Comparison of ENCODE assay signal across 22 mouse cellular contexts in the genomic region with DNA sequence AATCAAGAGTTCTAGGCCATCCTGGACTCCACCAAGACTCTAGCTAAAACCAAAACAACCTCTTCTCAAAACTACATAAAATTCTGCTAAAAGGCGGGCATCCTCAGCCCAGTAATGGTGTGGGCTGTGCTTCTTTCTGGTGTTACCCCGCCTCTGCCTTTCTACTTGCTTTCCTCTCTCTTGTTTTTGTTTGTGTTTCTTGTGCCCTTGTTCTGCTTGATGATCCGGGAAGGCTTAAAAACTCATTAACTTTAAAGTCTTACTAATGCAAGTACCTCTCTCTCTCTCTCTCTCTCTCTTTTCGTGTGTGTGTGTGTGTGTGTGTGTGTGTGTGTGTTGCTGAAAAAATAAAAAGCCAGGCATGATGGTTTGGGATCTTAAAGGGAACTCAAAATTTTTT.
"Had no signal": no experiment of that assay in that cellular context is flagged by ENCODE, and none has a peak within 500 bp of the region (broad histone marks: within the 10 kb centered on the region; RNA-seq: fewer than 3 reads in every experiment).

No protein-coding gene starts in this region.

- DNase-seq: forebrain, postnatal 0 days; gastrocnemius, postnatal 14 days; gastrocnemius, postnatal 36 days; heart, adult 18-20 months; heart, postnatal 14 days; heart, postnatal 36 days; layer of hippocampus, adult 9-11 months; layer of hippocampus, postnatal 36 days; left cerebral cortex, postnatal 4 days; liver, embryonic 13.5 days; liver, postnatal 0 days had no signal

- H3K9ac ChIP-seq: forebrain, postnatal 0 days; heart, embryonic 13.5 days; heart, embryonic 15.5 days; hindbrain, embryonic 13.5 days; hindbrain, embryonic 15.5 days; limb, embryonic 13.5 days; limb, embryonic 15.5 days; liver, embryonic 13.5 days; liver, embryonic 15.5 days; liver, postnatal 0 days had no signal

- H3K36me3 ChIP-seq: heart, embryonic 13.5 days; heart, embryonic 15.5 days; hindbrain, embryonic 13.5 days; hindbrain, embryonic 15.5 days; limb, embryonic 13.5 days; limb, embryonic 15.5 days; liver, embryonic 13.5 days; liver, embryonic 15.5 days had no signal

- H3K9me3 ChIP-seq: heart, embryonic 13.5 days; heart, embryonic 15.5 days; hindbrain, embryonic 13.5 days; hindbrain, embryonic 15.5 days; limb, embryonic 13.5 days; limb, embryonic 15.5 days; liver, embryonic 13.5 days; liver, embryonic 15.5 days had no signal

- H3K4me1 ChIP-seq: hindbrain, embryonic 13.5 days; hindbrain, embryonic 15.5 days had no signal

- H3K4me2 ChIP-seq: heart, embryonic 11.5 days; heart, embryonic 13.5 days; heart, embryonic 15.5 days; hindbrain, embryonic 13.5 days; hindbrain, embryonic 15.5 days; limb, embryonic 13.5 days; limb, embryonic 15.5 days; liver, embryonic 11.5 days; liver, embryonic 13.5 days; liver, embryonic 15.5 days had no signal

- H3K4me3 ChIP-seq: heart, embryonic 13.5 days; heart, embryonic 15.5 days; hindbrain, embryonic 13.5 days; hindbrain, embryonic 15.5 days; limb, embryonic 13.5 days; limb, embryonic 15.5 days; liver, embryonic 13.5 days; liver, embryonic 15.5 days had no signal

- H3K27ac ChIP-seq: heart, embryonic 13.5 days; heart, embryonic 15.5 days; hindbrain, embryonic 13.5 days; hindbrain, embryonic 15.5 days; hindbrain, postnatal 0 days; limb, embryonic 13.5 days; limb, embryonic 15.5 days; liver, embryonic 13.5 days; liver, embryonic 15.5 days had no signal

- H3K27me3 ChIP-seq: heart, embryonic 13.5 days; heart, embryonic 15.5 days; hindbrain, embryonic 13.5 days; hindbrain, embryonic 15.5 days; limb, embryonic 13.5 days; limb, embryonic 15.5 days; liver, embryonic 13.5 days had no signal

- ATAC-seq: forebrain, postnatal 0 days; hindbrain, postnatal 0 days; intestine, embryonic 16.5 days; liver, postnatal 0 days had no signal
